Mouse (Mus musculus) spleen, adult 18-20 months (tissue): Measurements from ENCODE around the gene Pax9.

Experiments
- DNase-seq, 2 experiments: peaks; one replicate each; pipeline ENCODE4 v3.0.0; 2022; ENCODE audit warnings: mixed read lengths in 2 of 2

The Pax9 gene

GRCm38 (mm10) chr12:56697785-56698184 is 6.2 kb downstream of the Pax9 start:
- DNase-seq, result no peak

- DNase-seq, result no peak
Observed at GRCm38 (mm10) chr12:56698191-56698980, 6.8 kb downstream of the Pax9 start.

- no peak for DNase-seq
Observed at GRCm38 (mm10) chr12:56699351-56699750, 7.8 kb downstream of the Pax9 start.

GRCm38 (mm10) chr12:56699915-56700900 is 8.6 kb downstream of the Pax9 start:
- no peak for DNase-seq

- DNase-seq, result no peak
Observed at GRCm38 (mm10) chr12:56701004-56701403, 9.4 kb downstream of the Pax9 start.

- DNase-seq, result no peak
Observed at GRCm38 (mm10) chr12:56717971-56718706, 26.6 kb downstream of the Pax9 start.

GRCm38 (mm10) chr12:56718707-56719051 is 27.1 kb downstream of the Pax9 start:
- DNase-seq, result no peak

GRCm38 (mm10) chr12:56727631-56728030 is 36.1 kb downstream of the Pax9 start:
- DNase-seq, result no peak

GRCm38 (mm10) chr12:56737104-56737503 is 45.5 kb downstream of the Pax9 start:
- no peak for DNase-seq
